Mouse (Mus musculus) lung, postnatal 0 days (tissue): ENCODE measurements around the gene Lrrc74b.

Experiments used
- CTCF ChIP-seq: IDR thresholded peaks from 2 replicates; pipeline ENCODE4 v1.5.1; 2016; ENCODE audit warnings: antibody characterized with exemption, mild to moderate bottlenecking
- EP300 ChIP-seq: IDR thresholded peaks from 2 replicates; pipeline ENCODE4 v1.6.1; 2016; ENCODE audit warnings: antibody characterized with exemption, mild to moderate bottlenecking, control low read depth

DNA sequence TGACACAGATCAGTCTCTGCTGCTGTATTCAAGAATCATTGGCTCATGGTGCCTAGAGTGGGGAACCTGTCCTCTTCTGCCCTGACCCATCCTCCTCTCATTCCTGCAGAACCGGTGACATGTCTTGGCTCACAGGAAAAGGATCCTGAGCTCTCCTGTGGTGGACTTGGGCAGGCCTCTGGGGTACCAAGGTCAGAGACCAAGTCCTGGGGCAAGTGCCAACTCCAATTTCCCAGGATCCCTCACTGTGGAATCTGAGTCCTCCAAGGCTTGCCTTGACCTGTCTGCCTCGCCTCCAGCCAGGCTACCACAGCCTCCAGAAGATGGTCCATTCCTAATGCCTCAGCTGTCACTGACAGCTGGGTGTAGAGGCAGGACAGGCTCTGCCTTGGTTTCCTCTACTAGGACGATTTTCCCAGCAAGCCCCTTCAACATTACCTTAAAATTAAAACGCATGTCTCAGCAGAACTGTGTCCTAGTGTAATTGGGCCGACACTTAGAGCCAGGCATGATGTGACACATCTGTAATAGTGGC, 54.0 kb downstream of the Lrrc74b start:
- no peak for TF ChIP-seq EP300
- TF ChIP-seq CTCF = no peak
